Mouse (Mus musculus) liver, embryonic 11.5 days (tissue): ENCODE data around the gene Maml3. TPM values are rescaled to one million over a fixed set of nuclear protein-coding genes. Genes with fewer than 3 reads are reported as not detected.

Experiments
- ATAC-seq: fragments of 200-750 bp; cut with Nextera tagmentation; replicated peaks from 2 replicates; pipeline ENCODE4 v1.8.0; 2017; ENCODE audit warnings: moderate number of reproducible peaks, mild to moderate bottlenecking, moderate TSS enrichment, moderate library complexity; ENCODE audit not compliant: low FRiP score
- DNase-seq: peaks from one replicate; pipeline ENCODE4 v3.0.0-alpha.2; 2017; ENCODE audit warnings: low spot score
- H3K27ac ChIP-seq: fragments of 300-500 bp; sonication (generic); 2 replicates; pipeline ENCODE4 v1.5.1; 2014; ENCODE audit warnings: mild to moderate bottlenecking, low read depth, low read length, control low read depth
- H3K27me3 ChIP-seq: fragments of 300-500 bp; sonication (generic); replicated peaks from 2 replicates; pipeline ENCODE4 v1.6.1; 2014; ENCODE audit warnings: low read length, mixed read lengths; ENCODE audit not compliant: control insufficient read depth, insufficient read depth
- H3K36me3 ChIP-seq: fragments of 300-500 bp; sonication (generic); 2 replicates; pipeline ENCODE4 v1.6.1; 2014; ENCODE audit warnings: mild to moderate bottlenecking, low read length, moderate library complexity, mixed read lengths; ENCODE audit not compliant: control insufficient read depth, insufficient read depth
- H3K4me1 ChIP-seq: fragments of 300-500 bp; sonication (generic); replicated peaks from 2 replicates; pipeline ENCODE4 v1.6.1; 2014; ENCODE audit warnings: low read length, mixed read lengths; ENCODE audit not compliant: control insufficient read depth, insufficient read depth
- H3K4me2 ChIP-seq: fragments of 300-500 bp; sonication (generic); 2 replicates; pipeline ENCODE4 v1.6.1; 2014; ENCODE audit warnings: mild to moderate bottlenecking, control low read depth, moderate library complexity
- H3K4me3 ChIP-seq: fragments of 300-500 bp; sonication (generic); 2 replicates; pipeline ENCODE4 v1.5.1; 2014; ENCODE audit warnings: low read depth, low read length, control low read depth
- H3K9ac ChIP-seq: fragments of 300-500 bp; sonication (generic); 2 replicates; pipeline ENCODE4 v1.6.1; 2014; ENCODE audit warnings: low read depth, low read length, control low read depth
- H3K9me3 ChIP-seq: fragments of 300-500 bp; sonication (generic); 2 replicates; pipeline ENCODE4 v1.6.1; 2016; ENCODE audit warnings: low read length, inconsistent platforms, mixed read lengths; ENCODE audit not compliant: control insufficient read depth
- WGBS: fragments of 180-500 bp; shearing (Covaris S2); extraction: QIAGEN DNeasy Blood & Tissue Kit; methylation state at CpG from one replicate; pipeline ENCODE4 v1.1.7; 2014; 5-methylcytosine and 5-hydroxymethylcytosine counted together
- polyA plus RNA-seq: library from polyadenylated mRNA; unstranded; fragments of >200 nt; fragmentation: Nextera tagmentation; extraction: Ambion mirVana; gene quantifications from 2 replicates; pipeline ENCODE4 v1.2.1, GENCODE M21; 2014

Maml3 gene
- 2.9 and 3.1 TPM in 2 replicates for polyA plus RNA-seq

DNA sequence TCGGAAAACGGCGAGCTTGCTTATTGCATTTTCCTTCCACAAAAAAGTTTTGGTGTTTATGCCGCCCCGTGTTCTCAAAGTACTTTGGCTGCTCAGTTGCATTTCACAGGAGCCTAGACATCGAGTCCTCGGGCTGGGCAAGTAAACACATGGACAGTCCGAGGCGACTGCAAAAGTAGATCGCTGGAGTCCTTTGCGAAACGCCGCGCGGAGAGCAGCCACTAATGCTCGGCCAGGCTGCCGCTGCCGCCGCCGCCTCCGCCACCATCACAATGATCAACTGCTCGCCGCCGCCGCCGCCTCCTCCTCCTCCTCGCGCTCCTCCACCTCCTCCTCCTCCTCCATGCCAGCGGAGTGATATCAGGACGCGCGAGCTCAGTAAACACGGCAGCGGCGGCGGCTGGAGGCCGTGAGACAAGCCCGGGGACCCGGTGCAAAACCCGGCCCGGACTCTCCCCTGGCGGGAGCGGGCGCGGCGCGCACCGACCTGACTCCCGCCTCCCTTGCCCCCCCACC, at the start of gene Maml3:
Gene Maml3 (minus strand): TSS at position 441 of the 516 bp plus-strand sequence.
- H3K4me2 ChIP-seq: peak within 1 kb of the TSS; percentile 93
- H3K27ac ChIP-seq: peak within 1 kb of the TSS; percentile 91
- peaks cover 5% of the 10 kb centered on the region for H3K4me1 ChIP-seq
- H3K9me3 ChIP-seq: no peaks in the 10 kb centered on the region
- WGBS: 0% methylated on average over 44 of the region's 49 CpGs
- ATAC-seq: peak; percentile 60
- peak within 1 kb of the TSS; percentile 66 for H3K9ac ChIP-seq
- H3K4me3 ChIP-seq: peak within 1 kb of the TSS; percentile 66
- H3K27me3 ChIP-seq: no peaks in the 10 kb centered on the region
- peak; percentile 89 for DNase-seq
- H3K36me3 ChIP-seq: no peaks in the 10 kb centered on the region

DNA sequence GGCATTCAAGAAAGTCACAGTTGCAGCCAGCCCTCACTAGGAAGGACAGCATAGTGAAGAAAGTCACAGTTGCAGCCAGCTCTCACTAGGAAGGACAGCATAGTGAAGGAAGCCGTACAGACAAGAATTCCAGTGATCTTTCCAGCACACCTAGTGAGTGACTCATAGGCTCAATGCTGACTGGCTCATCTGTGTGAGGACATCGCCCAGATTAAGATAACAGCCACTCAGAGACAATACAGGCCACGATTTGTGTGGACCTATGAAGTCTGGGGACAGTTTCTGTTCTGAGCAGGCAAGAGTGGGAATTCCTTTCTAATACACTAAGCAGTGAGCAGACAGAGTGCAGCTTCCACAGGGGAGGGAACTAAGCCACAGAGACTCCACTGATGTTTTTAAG, 46.3 kb upstream of the Maml3 start:
- Histone ChIP-seq H3K4me3 (no peak overlapping the region), H3K36me3 (no peaks in the 10 kb centered on the region), H3K27ac (no peak overlapping the region), H3K27me3 (no peaks in the 10 kb centered on the region), H3K9me3 (no peaks in the 10 kb centered on the region), H3K9ac (no peak overlapping the region), H3K4me1 (no peaks in the 10 kb centered on the region), H3K4me2 (no peak overlapping the region)
- DNase-seq (peak; percentile 21), ATAC-seq (no peak)
- 44% methylated on average over 3 of the region's 3 CpGs for WGBS

DNA sequence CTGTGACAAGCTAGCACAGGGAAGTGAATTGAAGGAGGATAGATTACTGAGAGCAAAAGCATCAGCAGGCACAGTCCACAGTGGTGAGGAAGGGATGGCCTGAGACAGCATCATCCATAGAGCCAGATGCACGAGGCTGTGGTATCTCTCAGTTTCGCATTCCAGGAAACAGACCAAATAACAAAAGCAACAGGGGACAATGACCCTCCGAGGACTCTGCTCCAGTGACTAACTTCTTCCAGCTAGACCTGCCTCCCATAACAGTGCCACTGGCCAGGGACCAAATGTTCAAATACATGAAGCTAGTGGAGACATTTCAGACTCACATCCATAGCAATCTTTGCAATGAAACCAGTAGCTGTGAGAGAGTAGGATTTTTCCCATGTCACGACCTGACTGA, 43.4 kb upstream of the Maml3 start:
- Histone ChIP-seq H3K9ac (no peak overlapping the region), H3K4me1 (no peaks in the 10 kb centered on the region), H3K27me3 (no peaks in the 10 kb centered on the region), H3K36me3 (no peaks in the 10 kb centered on the region), H3K9me3 (no peaks in the 10 kb centered on the region), H3K27ac (no peak overlapping the region), H3K4me2 (no peak overlapping the region), H3K4me3 (no peak overlapping the region)
- ATAC-seq: no peak
- no peak for DNase-seq
- WGBS: 45% methylated on average over 4 of the region's 4 CpGs

DNA sequence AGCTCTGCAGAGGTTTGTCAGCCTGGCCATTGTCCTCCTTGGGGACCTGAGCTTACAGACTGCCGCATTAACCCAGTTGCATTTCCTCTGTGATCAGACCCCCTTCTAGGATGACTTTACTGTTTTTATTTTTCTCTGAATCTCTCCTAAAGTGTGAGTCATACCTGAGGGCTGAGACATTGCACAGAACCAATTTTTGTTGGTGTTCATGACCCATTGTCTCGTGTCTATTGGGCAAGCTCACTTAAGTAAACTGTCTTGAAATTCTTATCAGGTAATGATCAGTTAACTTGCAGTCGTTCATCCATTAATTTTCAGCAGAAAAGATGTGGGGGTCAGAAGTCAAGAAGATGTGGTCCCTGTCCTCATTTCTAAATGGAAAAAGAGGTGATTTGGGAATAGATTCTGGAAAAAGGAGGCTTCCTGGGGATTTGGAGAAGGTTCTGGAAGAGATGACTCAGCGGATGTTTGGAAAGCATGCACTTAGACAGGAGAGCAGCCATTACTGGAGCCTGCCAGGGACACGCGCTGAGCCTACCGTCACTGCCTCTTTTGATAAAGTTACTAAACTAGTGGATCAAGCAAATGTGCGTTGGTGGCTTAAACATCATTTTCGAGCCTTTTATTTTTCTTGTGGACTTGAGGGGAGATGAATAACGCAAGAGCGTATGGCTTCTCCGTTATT, 40.0 kb upstream of the Maml3 start:
- Histone ChIP-seq H3K27ac (no peak overlapping the region), H3K36me3 (no peaks in the 10 kb centered on the region), H3K27me3 (no peaks in the 10 kb centered on the region), H3K9ac (no peak overlapping the region), H3K4me2 (no peak overlapping the region), H3K4me1 (no peaks in the 10 kb centered on the region), H3K4me3 (no peak overlapping the region), H3K9me3 (no peaks in the 10 kb centered on the region)
- no peak for DNase-seq
- 80% methylated on average over 12 of the region's 12 CpGs for WGBS
- ATAC-seq: no peak

DNA sequence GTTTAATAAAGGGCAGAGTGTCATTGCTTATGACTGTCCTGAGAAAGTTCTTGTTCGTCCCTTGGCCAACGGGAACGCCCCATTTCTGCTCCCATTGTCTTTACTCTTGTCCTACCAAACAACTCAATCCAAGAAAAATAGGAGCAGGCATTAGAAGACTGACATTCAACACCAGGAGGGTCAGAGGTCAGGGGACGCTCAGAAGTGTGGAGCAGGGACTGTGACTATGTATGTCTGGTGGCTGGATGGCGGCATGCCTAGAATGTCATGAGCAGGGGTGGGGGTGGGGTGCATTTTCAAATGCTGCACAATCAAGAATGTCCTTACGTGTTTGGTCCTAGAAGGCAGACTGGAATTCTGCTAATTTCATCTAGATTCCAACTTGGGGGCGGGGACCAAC, 38.1 kb upstream of the Maml3 start:
- H3K4me3 ChIP-seq: no peak overlapping the region
- no peak overlapping the region for H3K27ac ChIP-seq
- H3K4me2 ChIP-seq: no peak overlapping the region
- WGBS: 82% methylated on average over 7 of the region's 7 CpGs
- DNase-seq: no peak
- no peak overlapping the region for H3K9ac ChIP-seq
- H3K27me3 ChIP-seq: no peaks in the 10 kb centered on the region
- ATAC-seq: no peak
- H3K36me3 ChIP-seq: no peaks in the 10 kb centered on the region
- H3K4me1 ChIP-seq: no peaks in the 10 kb centered on the region
- no peaks in the 10 kb centered on the region for H3K9me3 ChIP-seq

DNA sequence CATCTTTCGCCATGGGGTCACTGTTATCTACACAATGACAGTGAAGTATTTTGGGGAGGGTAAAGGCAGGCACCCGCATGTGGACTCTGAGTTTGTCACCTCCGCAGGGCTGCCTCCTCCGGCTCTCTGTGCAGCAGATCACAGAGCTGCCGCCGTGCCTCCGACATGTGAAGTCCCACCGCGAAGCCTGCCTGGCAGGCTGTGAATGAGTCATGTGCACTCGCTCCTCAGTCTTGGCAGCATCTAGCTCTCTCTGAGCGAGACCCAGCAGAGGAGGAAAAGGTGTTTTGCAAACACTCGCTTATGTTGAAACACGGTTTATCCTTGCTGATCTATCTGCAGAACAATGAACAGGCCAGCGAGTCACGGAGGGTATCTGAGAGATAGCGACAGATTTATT, 35.3 kb upstream of the Maml3 start:
- Histone ChIP-seq H3K4me3 (no peak overlapping the region), H3K9me3 (no peaks in the 10 kb centered on the region), H3K9ac (no peak overlapping the region), H3K4me2 (no peak overlapping the region), H3K36me3 (no peaks in the 10 kb centered on the region), H3K27ac (no peak overlapping the region), H3K27me3 (no peaks in the 10 kb centered on the region), H3K4me1 (no peaks in the 10 kb centered on the region)
- WGBS: 72% methylated on average over 16 of the region's 16 CpGs
- ATAC-seq (no peak), DNase-seq (no peak)

- WGBS: 81% methylated on average over 3 of the region's 3 CpGs
- Histone ChIP-seq H3K27ac (no peak overlapping the region), H3K4me2 (no peak overlapping the region), H3K9me3 (no peaks in the 10 kb centered on the region), H3K9ac (no peak overlapping the region), H3K27me3 (no peaks in the 10 kb centered on the region), H3K4me1 (no peaks in the 10 kb centered on the region), H3K4me3 (no peak overlapping the region), H3K36me3 (no peaks in the 10 kb centered on the region)
- DNase-seq (no peak), ATAC-seq (no peak)
Observed at GRCm38 (mm10) chr3:52125421-52125820, 20.5 kb upstream of the Maml3 start.

GRCm38 (mm10) chr3:52120858-52121257, 16.0 kb upstream of the Maml3 start:
- H3K4me2 ChIP-seq: no peak overlapping the region
- H3K36me3 ChIP-seq: no peaks in the 10 kb centered on the region
- H3K4me3 ChIP-seq: no peak overlapping the region
- DNase-seq (no peak), ATAC-seq (no peak)
- H3K4me1 ChIP-seq: no peaks in the 10 kb centered on the region
- H3K27me3 ChIP-seq: no peaks in the 10 kb centered on the region
- no peak overlapping the region for H3K27ac ChIP-seq
- H3K9ac ChIP-seq: no peak overlapping the region
- no peaks in the 10 kb centered on the region for H3K9me3 ChIP-seq
- 75% methylated on average over 4 of the region's 4 CpGs for WGBS

DNA sequence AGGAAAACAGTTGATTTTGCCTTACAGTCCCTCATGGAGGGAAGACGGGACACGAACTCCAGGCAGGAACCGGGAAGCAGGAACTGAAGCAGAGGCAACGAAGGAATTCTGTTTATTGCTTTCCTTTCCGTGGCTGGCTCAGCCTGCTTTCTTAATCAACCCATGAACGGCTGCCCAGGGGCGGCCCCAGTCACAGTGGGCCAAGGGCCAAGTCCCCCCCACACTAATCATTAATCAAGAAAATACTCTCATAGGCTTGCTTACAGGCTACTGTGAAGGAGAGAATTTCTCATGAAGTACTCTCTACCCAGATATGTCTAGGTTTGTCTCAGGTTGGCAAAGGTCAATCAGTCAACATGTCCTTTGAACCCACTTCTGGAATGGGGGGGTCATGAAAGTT, 14.3 kb upstream of the Maml3 start:
- ATAC-seq (no peak), DNase-seq (no peak)
- no peak overlapping the region for H3K27ac ChIP-seq
- no peak overlapping the region for H3K9ac ChIP-seq
- H3K27me3 ChIP-seq: no peaks in the 10 kb centered on the region
- H3K9me3 ChIP-seq: no peaks in the 10 kb centered on the region
- no peak overlapping the region for H3K4me3 ChIP-seq
- WGBS: 79% methylated on average over 7 of the region's 7 CpGs
- no peaks in the 10 kb centered on the region for H3K4me1 ChIP-seq
- H3K36me3 ChIP-seq: no peaks in the 10 kb centered on the region
- no peak overlapping the region for H3K4me2 ChIP-seq
